Mouse (Mus musculus) MEL (cell line): Measurements from ENCODE around the gene Pax3.

Experiments used
- CTCF ChIP-seq, 3 experiments: IDR thresholded peaks in 2 of 3; conservative IDR thresholded peaks in 1 of 3; 2 replicates each; pipeline ENCODE4 v1.5.1; 2011 to 2012; ENCODE audit warnings: low read length in 3 of 3, low read depth in 2 of 3, mild to moderate bottlenecking in 2 of 3, improper control_type of control experiment in 1 of 3, inconsistent platforms in 1 of 3, mixed read lengths in 1 of 3, moderate library complexity in 1 of 3; ENCODE audit not compliant: control insufficient read depth in 1 of 3, insufficient read depth in 1 of 3, poor library complexity in 1 of 3, severe bottlenecking in 1 of 3
- E2F4 ChIP-seq: IDR thresholded peaks from 2 replicates; pipeline ENCODE4 v1.6.1; 2011; ENCODE audit warnings: low read depth, low read length, improper control_type of control experiment, borderline replicate concordance
- GATA1 ChIP-seq: IDR thresholded peaks from 2 replicates; pipeline ENCODE4 v1.6.1; 2011; ENCODE audit warnings: low read depth, low read length, improper control_type of control experiment
- MAFK ChIP-seq: IDR thresholded peaks from 2 replicates; pipeline ENCODE4 v1.6.1; 2011; ENCODE audit warnings: low read depth, mild to moderate bottlenecking, low read length, improper control_type of control experiment, borderline replicate concordance
- MAZ ChIP-seq: IDR thresholded peaks from 2 replicates; pipeline ENCODE4 v1.6.1; 2012; ENCODE audit warnings: low read depth, mild to moderate bottlenecking, inconsistent platforms, low read length, improper control_type of control experiment
- MXI1 ChIP-seq: IDR thresholded peaks from 2 replicates; pipeline ENCODE4 v1.6.1; 2011; ENCODE audit warnings: mild to moderate bottlenecking, low read depth, low read length, improper control_type of control experiment
- MYB ChIP-seq: IDR thresholded peaks from 2 replicates; pipeline ENCODE4 v1.6.1; 2011; ENCODE audit warnings: mild to moderate bottlenecking, low read depth, low read length, improper control_type of control experiment
- POLR2A ChIP-seq, 2 experiments: IDR thresholded peaks; 2 replicates each; pipeline ENCODE4 v1.6.1; 2011 to 2012; ENCODE audit warnings: low read length in 2 of 2, mild to moderate bottlenecking in 2 of 2, control low read depth in 1 of 2, improper control_type of control experiment in 1 of 2, low read depth in 1 of 2, moderate library complexity in 1 of 2; ENCODE audit not compliant: control insufficient read depth in 1 of 2, insufficient read depth in 1 of 2, poor library complexity in 1 of 2
- UBTF ChIP-seq: IDR thresholded peaks from 2 replicates; pipeline ENCODE4 v1.6.1; 2012; ENCODE audit warnings: low read depth, mild to moderate bottlenecking, inconsistent platforms, low read length, improper control_type of control experiment, moderate library complexity, borderline replicate concordance; ENCODE audit not compliant: insufficient read depth
- USF1 ChIP-seq: IDR thresholded peaks from 2 replicates; pipeline ENCODE4 v1.6.1; 2014; ENCODE audit warnings: low read depth, mild to moderate bottlenecking, inconsistent platforms, low read length, improper control_type of control experiment, moderate library complexity
- ZC3H11A ChIP-seq: IDR thresholded peaks from 2 replicates; pipeline ENCODE4 v1.6.1; 2012; ENCODE audit warnings: low read depth, mild to moderate bottlenecking, inconsistent platforms, low read length, improper control_type of control experiment
- ZNF384 ChIP-seq: IDR thresholded peaks from 2 replicates; pipeline ENCODE4 v1.6.1; 2012; ENCODE audit warnings: low read depth, mild to moderate bottlenecking, inconsistent platforms, low read length, improper control_type of control experiment

DNA sequence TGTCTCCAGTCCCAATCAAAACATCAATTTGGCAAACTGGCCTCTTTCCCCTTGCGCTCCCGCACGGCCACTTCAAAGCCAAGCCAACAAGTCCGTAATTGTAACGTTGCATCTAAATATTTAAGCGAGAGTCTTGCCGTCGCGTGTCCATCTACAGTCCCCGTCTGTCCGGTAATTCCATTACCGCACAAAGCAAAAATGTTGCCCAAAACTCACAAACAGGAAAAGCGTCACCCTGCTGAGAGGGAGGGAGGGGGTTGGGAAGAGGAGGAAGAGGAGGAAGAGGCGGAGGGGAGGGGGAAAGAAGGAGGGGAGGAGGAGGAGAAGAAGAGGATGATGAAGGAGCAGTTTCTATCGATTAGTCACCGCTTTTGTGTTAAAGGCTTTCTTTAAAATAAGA is 7.9 kb downstream of the Pax3 start:
- TF ChIP-seq POLR2A (IDR thresholded peaks at IDR 0.05; ENCODE audit: control insufficient read depth in 1 of 2, insufficient read depth in 1 of 2, low read depth in 1 of 2, low read length in 2 of 2, poor library complexity in 1 of 2) (no peak), GATA1 (no peak), ZC3H11A (no peak), USF1 (no peak), CTCF (IDR thresholded peaks at IDR 0.05 in 2 of 3, conservative IDR thresholded peaks at IDR 0.05 in 1 of 3; ENCODE audit: control insufficient read depth in 1 of 3, insufficient read depth in 1 of 3, low read depth in 2 of 3, low read length in 3 of 3, poor library complexity in 1 of 3, severe bottlenecking in 1 of 3) (no peak), ZNF384 (no peak), MYB (no peak), MAFK (no peak), E2F4 (no peak), MAZ (no peak), MXI1 (no peak), UBTF (no peak)
